Mouse (Mus musculus) forebrain, embryonic 11.5 days (tissue): ENCODE measurements around the gene Trnp1. TPM values are rescaled to one million over a fixed set of nuclear protein-coding genes. Genes with fewer than 3 reads are reported as not detected.

Source experiments
- ATAC-seq: fragments of 200-750 bp; cut with Nextera tagmentation; replicated peaks from 2 replicates; pipeline ENCODE4 v1.8.0; 2017; ENCODE audit warnings: moderate TSS enrichment; ENCODE audit not compliant: low FRiP score
- DNase-seq: peaks from one replicate; pipeline ENCODE4 v3.0.0-alpha.2; 2017; ENCODE audit warnings: low spot score
- H3K27ac ChIP-seq: fragments of 300-500 bp; sonication (generic); 2 replicates; pipeline ENCODE4 v1.5.1; 2014; ENCODE audit warnings: low read depth, low read length
- H3K27me3 ChIP-seq: fragments of 300-500 bp; sonication (generic); 2 replicates; pipeline ENCODE4 v1.6.1; 2014; ENCODE audit warnings: mild to moderate bottlenecking, low read length, mixed read lengths; ENCODE audit not compliant: control insufficient read depth, insufficient read depth
- H3K36me3 ChIP-seq: fragments of 300-500 bp; sonication (generic); 2 replicates; pipeline ENCODE4 v1.6.1; 2014; ENCODE audit warnings: mild to moderate bottlenecking, low read length, moderate library complexity, mixed read lengths; ENCODE audit not compliant: control insufficient read depth, insufficient read depth
- H3K4me1 ChIP-seq: fragments of 300-500 bp; sonication (generic); replicated peaks from 2 replicates; pipeline ENCODE4 v1.6.1; 2014; ENCODE audit warnings: low read length, mixed read lengths; ENCODE audit not compliant: control insufficient read depth, insufficient read depth
- H3K4me2 ChIP-seq: fragments of 300-500 bp; sonication (generic); 2 replicates; pipeline ENCODE4 v1.6.1; 2014; ENCODE audit warnings: low read depth, mild to moderate bottlenecking, low read length, moderate library complexity, mixed read lengths; ENCODE audit not compliant: severe bottlenecking
- H3K4me3 ChIP-seq: fragments of 300-500 bp; sonication (generic); 2 replicates; pipeline ENCODE4 v1.5.1; 2014; ENCODE audit warnings: low read depth, low read length
- H3K9ac ChIP-seq: fragments of 300-500 bp; sonication (generic); 2 replicates; pipeline ENCODE4 v1.6.1; 2014; ENCODE audit warnings: low read length
- H3K9me3 ChIP-seq: fragments of 300-500 bp; sonication (generic); 2 replicates; pipeline ENCODE4 v1.6.1; 2016; ENCODE audit warnings: low read length, mixed read lengths; ENCODE audit not compliant: control insufficient read depth
- WGBS: fragments of 180-500 bp; shearing (Covaris S2); extraction: QIAGEN DNeasy Blood & Tissue Kit; methylation state at CpG from one replicate; pipeline ENCODE4 v1.1.7; 2014; 5-methylcytosine and 5-hydroxymethylcytosine counted together
- polyA plus RNA-seq: library from polyadenylated mRNA; unstranded; fragments of >200 nt; fragmentation: Nextera tagmentation; extraction: Ambion mirVana; gene quantifications from 2 replicates; pipeline ENCODE4 v1.2.1, GENCODE M21; 2014

Trnp1 gene
- 1.8 and 1.9 TPM in 2 replicates for polyA plus RNA-seq

- Histone ChIP-seq H3K36me3 (no peaks in the 10 kb centered on the region), H3K27ac (no peak within 1 kb of the TSS), H3K9me3 (no peaks in the 10 kb centered on the region), H3K9ac (peak within 1 kb of the TSS; percentile 56), H3K4me2 (peak within 1 kb of the TSS; percentile 100), H3K27me3 (peaks cover 61% of the 10 kb centered on the region), H3K4me1 (peaks cover 12% of the 10 kb centered on the region), H3K4me3 (peak within 1 kb of the TSS; percentile 58)
- 1% methylated on average over 52 of the region's 53 CpGs for WGBS
- ATAC-seq (peak; percentile 83), DNase-seq (peak; percentile 91)
These were observed at the start of gene Trnp1 for GRCm38 (mm10) chr4:133498160-133498724. Gene Trnp1, minus strand, starts transcription at chr4:133498550.

GRCm38 (mm10) chr4:133545272-133546231 is 47.2 kb upstream of the Trnp1 start, which contains the start of gene Nudc:
Gene Nudc, minus strand, starts transcription at chr4:133545996.
- no peaks in the 10 kb centered on the region for H3K36me3 ChIP-seq
- no peaks in the 10 kb centered on the region for H3K27me3 ChIP-seq
- WGBS = under 1% methylated on average over 71 of the region's 77 CpGs
- peaks cover 9% of the 10 kb centered on the region for H3K4me1 ChIP-seq
- peak within 1 kb of the TSS; percentile 63; the same call in 1 of the 2 replicates for H3K27ac ChIP-seq
- H3K9me3 ChIP-seq = no peaks in the 10 kb centered on the region
- peak; percentile 98 for ATAC-seq
- peak within 1 kb of the TSS; percentile 89 for H3K9ac ChIP-seq
- peak within 1 kb of the TSS; percentile 95 for H3K4me3 ChIP-seq
- H3K4me2 ChIP-seq = peak within 1 kb of the TSS; percentile 88
- DNase-seq = peak; percentile 97

GRCm38 (mm10) chr4:133536652-133537051 is 38.3 kb upstream of the Trnp1 start:
- H3K36me3 ChIP-seq = peaks cover 15% of the 10 kb centered on the region; the same call in 1 of the 2 replicates
- no peak overlapping the region for H3K9ac ChIP-seq
- H3K27ac ChIP-seq = no peak overlapping the region
- 93% methylated on average over 5 of the region's 5 CpGs for WGBS
- H3K4me2 ChIP-seq = no peak overlapping the region
- no peak overlapping the region for H3K4me3 ChIP-seq
- no peaks in the 10 kb centered on the region for H3K27me3 ChIP-seq
- no peaks in the 10 kb centered on the region for H3K4me1 ChIP-seq
- ATAC-seq = no peak
- H3K9me3 ChIP-seq = no peaks in the 10 kb centered on the region
- no peak for DNase-seq

- no peak overlapping the region for H3K4me2 ChIP-seq
- H3K36me3 ChIP-seq = peaks cover 17% of the 10 kb centered on the region; the same call in 1 of the 2 replicates
- H3K27ac ChIP-seq = no peak overlapping the region
- H3K27me3 ChIP-seq = no peaks in the 10 kb centered on the region
- DNase-seq (no peak), ATAC-seq (no peak)
- no peaks in the 10 kb centered on the region for H3K9me3 ChIP-seq
- no peak overlapping the region for H3K4me3 ChIP-seq
- 89% methylated on average over 3 of the region's 3 CpGs for WGBS
- no peak overlapping the region for H3K9ac ChIP-seq
- H3K4me1 ChIP-seq = no peaks in the 10 kb centered on the region
These were observed 37.7 kb upstream of the Trnp1 start for GRCm38 (mm10) chr4:133536081-133536480.

GRCm38 (mm10) chr4:133532777-133533176 is 34.4 kb upstream of the Trnp1 start:
- DNase-seq = no peak
- H3K27ac ChIP-seq = no peak overlapping the region
- no peaks in the 10 kb centered on the region for H3K9me3 ChIP-seq
- peaks cover 19% of the 10 kb centered on the region; the same call in 1 of the 2 replicates for H3K36me3 ChIP-seq
- H3K9ac ChIP-seq = no peak overlapping the region
- WGBS = 88% methylated on average over 3 of the region's 3 CpGs
- no peak overlapping the region for H3K4me3 ChIP-seq
- no peaks in the 10 kb centered on the region for H3K4me1 ChIP-seq
- no peaks in the 10 kb centered on the region for H3K27me3 ChIP-seq
- H3K4me2 ChIP-seq = no peak overlapping the region
- no peak for ATAC-seq

- Histone ChIP-seq H3K36me3 (peaks cover 10% of the 10 kb centered on the region; the same call in 1 of the 2 replicates), H3K27ac (no peak overlapping the region), H3K9me3 (no peaks in the 10 kb centered on the region), H3K4me3 (no peak overlapping the region), H3K4me2 (no peak overlapping the region), H3K4me1 (no peaks in the 10 kb centered on the region), H3K9ac (no peak overlapping the region), H3K27me3 (no peaks in the 10 kb centered on the region)
- ATAC-seq = no peak
- WGBS = 78% methylated on average over 16 of the region's 16 CpGs
- DNase-seq = no peak
These were observed 29.4 kb upstream of the Trnp1 start for GRCm38 (mm10) chr4:133527788-133528187.

- Histone ChIP-seq H3K27ac (no peak overlapping the region), H3K4me2 (no peak overlapping the region), H3K9me3 (no peaks in the 10 kb centered on the region), H3K4me1 (peaks cover 4% of the 10 kb centered on the region; the same call in 1 of the 2 replicates), H3K9ac (no peak overlapping the region), H3K27me3 (peaks cover 26% of the 10 kb centered on the region), H3K36me3 (no peaks in the 10 kb centered on the region), H3K4me3 (no peak overlapping the region)
- no peak for ATAC-seq
- WGBS = 74% methylated on average over 2 of the region's 2 CpGs
- DNase-seq = no peak
These were observed 23.2 kb upstream of the Trnp1 start for GRCm38 (mm10) chr4:133521502-133521901.

- WGBS = 5% methylated on average over 25 of the region's 25 CpGs
- ATAC-seq (no peak), DNase-seq (no peak)
- H3K27me3 ChIP-seq = peaks cover 26% of the 10 kb centered on the region
- 0 out of 2 replicates have a peak overlapping the region, but pooled peaks have one; percentile 27 for H3K4me3 ChIP-seq
- no peaks in the 10 kb centered on the region for H3K9me3 ChIP-seq
- H3K4me2 ChIP-seq = peak overlapping the region; percentile 34; the same call in 1 of the 2 replicates
- H3K27ac ChIP-seq = no peak overlapping the region
- no peaks in the 10 kb centered on the region for H3K36me3 ChIP-seq
- H3K4me1 ChIP-seq = peaks cover 4% of the 10 kb centered on the region; the same call in 1 of the 2 replicates
- no peak overlapping the region for H3K9ac ChIP-seq
These were observed 21.0 kb upstream of the Trnp1 start for GRCm38 (mm10) chr4:133519369-133519665.
